In the genomic region with DNA sequence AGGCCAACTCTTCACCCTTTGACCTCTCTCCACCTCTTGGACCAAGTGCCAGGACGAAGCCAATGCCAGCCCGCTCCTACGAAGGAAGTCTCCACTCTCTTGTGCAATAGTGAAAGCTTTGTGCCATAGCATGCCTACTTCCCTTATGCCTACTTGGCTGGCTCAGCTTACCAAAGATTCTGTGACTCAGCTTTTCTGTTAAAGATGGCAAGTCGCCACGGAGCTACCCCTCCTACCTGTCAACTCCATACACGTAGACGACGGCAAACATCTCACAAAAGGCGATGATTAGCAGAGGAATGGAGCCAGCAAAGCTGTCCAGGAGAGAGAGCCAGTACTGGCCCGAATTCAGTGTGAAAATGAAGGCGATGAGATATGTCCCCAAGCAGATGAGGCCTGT, we compare ENCODE assay signal across 11 mouse cellular contexts. TPM values are rescaled to one million over a fixed set of nuclear protein-coding genes. Genes with fewer than 3 reads are reported as not detected.
DNase-seq lines count a peak whose midpoint lies in the region; ATAC-seq and TF ChIP-seq lines count a peak whose summit lies in the region.
"Had no signal": no experiment of that assay in that cellular context is flagged by ENCODE, and none has a peak within 500 bp of the region (broad histone marks: within the 10 kb centered on the region; RNA-seq: fewer than 3 reads in every experiment).

No protein-coding gene starts in this region.

- DNase-seq in forebrain, embryonic 14.5 days (ENCODE audit: low spot score), result peak; percentile 14
- DNase-seq in lung, postnatal 0 days (ENCODE audit: low spot score), result peak; percentile 19
- DNase-seq in lung, postnatal 10 days, result no peak
- peak; percentile 54 for DNase-seq in layer of hippocampus, adult 9-11 months
- DNase-seq in skeletal muscle tissue, adult 2 months (ENCODE audit: low read depth, low spot score), result peak; percentile 25

- no peak for ATAC-seq in forebrain, embryonic 14.5 days
- ATAC-seq in forebrain, embryonic 15.5 days (replicated peaks), result no peak
- ATAC-seq in lung, postnatal 0 days, result no peak
- ATAC-seq in intestine, embryonic 16.5 days, result no peak
- no peak for ATAC-seq in forebrain, embryonic 12.5 days (ENCODE audit: low FRiP score)

- whole genome bisulfite sequencing in forebrain, embryonic 14.5 days, result 77% methylated on average over 11 of the region's 11 CpGs
- WGBS in forebrain, embryonic 15.5 days, result 79% methylated on average over 11 of the region's 11 CpGs
- 78% methylated on average over 11 of the region's 11 CpGs for WGBS in lung, postnatal 0 days
- WGBS in intestine, embryonic 16.5 days, result 86% methylated on average over 11 of the region's 11 CpGs
- WGBS in forebrain, embryonic 12.5 days, result 89% methylated on average over 11 of the region's 11 CpGs

- no peaks in the 10 kb centered on the region for H3K27me3 ChIP-seq in forebrain, embryonic 14.5 days (replicated peaks; ENCODE audit: control insufficient read depth, insufficient read depth, low read length)
- no peaks in the 10 kb centered on the region for H3K27me3 ChIP-seq in forebrain, embryonic 15.5 days
- H3K27me3 ChIP-seq in lung, postnatal 0 days (replicated peaks; ENCODE audit: insufficient read depth, low read length), result no peaks in the 10 kb centered on the region
- H3K27me3 ChIP-seq in intestine, embryonic 16.5 days (replicated peaks; ENCODE audit: control insufficient read depth, insufficient read depth, low read length), result no peaks in the 10 kb centered on the region
- no peaks in the 10 kb centered on the region for H3K27me3 ChIP-seq in forebrain, embryonic 12.5 days
- H3K27me3 ChIP-seq: limb, embryonic 15.5 days; neural tube, embryonic 12.5 days had no signal

- H3K4me3 ChIP-seq in forebrain, embryonic 14.5 days (ENCODE audit: low read depth, low read length), result no peak overlapping the region
- H3K4me3 ChIP-seq in forebrain, embryonic 15.5 days, result no peak overlapping the region
- no peak overlapping the region for H3K4me3 ChIP-seq in lung, postnatal 0 days (ENCODE audit: low read depth, low read length)
- no peak overlapping the region for H3K4me3 ChIP-seq in intestine, embryonic 16.5 days (ENCODE audit: low read length)
- H3K4me3 ChIP-seq in forebrain, embryonic 12.5 days (replicated peaks), result no peak overlapping the region
- H3K4me3 ChIP-seq: limb, embryonic 15.5 days; neural tube, embryonic 12.5 days had no signal

- no peaks in the 10 kb centered on the region for H3K36me3 ChIP-seq in forebrain, embryonic 14.5 days (ENCODE audit: control insufficient read depth, insufficient read depth, low read length)
- H3K36me3 ChIP-seq in forebrain, embryonic 15.5 days, result no peaks in the 10 kb centered on the region
- no peaks in the 10 kb centered on the region for H3K36me3 ChIP-seq in lung, postnatal 0 days (ENCODE audit: insufficient read depth, low read length)
- H3K36me3 ChIP-seq in intestine, embryonic 16.5 days (ENCODE audit: control insufficient read depth, insufficient read depth, low read length), result no peaks in the 10 kb centered on the region
- H3K36me3 ChIP-seq in forebrain, embryonic 12.5 days (replicated peaks), result no peaks in the 10 kb centered on the region
- H3K36me3 ChIP-seq: limb, embryonic 15.5 days; neural tube, embryonic 12.5 days had no signal

- no peaks in the 10 kb centered on the region for H3K9me3 ChIP-seq in forebrain, embryonic 14.5 days (replicated peaks; ENCODE audit: control insufficient read depth, low read length)
- H3K9me3 ChIP-seq in forebrain, embryonic 15.5 days, result no peaks in the 10 kb centered on the region
- no peaks in the 10 kb centered on the region for H3K9me3 ChIP-seq in lung, postnatal 0 days (ENCODE audit: low read length)
- no peaks in the 10 kb centered on the region for H3K9me3 ChIP-seq in intestine, embryonic 16.5 days (ENCODE audit: control insufficient read depth, low read length)
- no peaks in the 10 kb centered on the region for H3K9me3 ChIP-seq in forebrain, embryonic 12.5 days
- H3K9me3 ChIP-seq: limb, embryonic 15.5 days; neural tube, embryonic 12.5 days had no signal

- H3K9ac ChIP-seq in forebrain, embryonic 14.5 days (ENCODE audit: low read length), result no peak overlapping the region
- no peak overlapping the region for H3K9ac ChIP-seq in forebrain, embryonic 15.5 days (replicated peaks)
- no peak overlapping the region for H3K9ac ChIP-seq in lung, postnatal 0 days (replicated peaks; ENCODE audit: low read depth)
- no peak overlapping the region for H3K9ac ChIP-seq in intestine, embryonic 16.5 days (ENCODE audit: low read depth, low read length)
- no peak overlapping the region for H3K9ac ChIP-seq in forebrain, embryonic 12.5 days
- H3K9ac ChIP-seq: hindbrain, embryonic 14.5 days; limb, embryonic 15.5 days; neural tube, embryonic 12.5 days had no signal

- no peak for TF ChIP-seq EP300 in lung, postnatal 0 days (IDR thresholded peaks at IDR 0.05)

- TF ChIP-seq CTCF in lung, postnatal 0 days (IDR thresholded peaks at IDR 0.05), result no peak

- H3K4me2 ChIP-seq in forebrain, embryonic 14.5 days (ENCODE audit: low read length), result no peak overlapping the region
- no peak overlapping the region for H3K4me2 ChIP-seq in forebrain, embryonic 15.5 days (replicated peaks)
- H3K4me2 ChIP-seq in lung, postnatal 0 days (replicated peaks; ENCODE audit: low read depth, low read length), result no peak overlapping the region
- H3K4me2 ChIP-seq in intestine, embryonic 16.5 days (ENCODE audit: low read depth, low read length), result no peak overlapping the region
- H3K4me2 ChIP-seq in forebrain, embryonic 12.5 days, result no peak overlapping the region
- H3K4me2 ChIP-seq: hindbrain, embryonic 14.5 days; limb, embryonic 15.5 days; neural tube, embryonic 12.5 days had no signal

- H3K4me1 ChIP-seq in forebrain, embryonic 14.5 days (ENCODE audit: control insufficient read depth, insufficient read depth, low read length), result no peaks in the 10 kb centered on the region
- no peaks in the 10 kb centered on the region for H3K4me1 ChIP-seq in forebrain, embryonic 15.5 days
- H3K4me1 ChIP-seq in lung, postnatal 0 days (ENCODE audit: insufficient read depth, low read depth, low read length), result no peaks in the 10 kb centered on the region
- H3K4me1 ChIP-seq in intestine, embryonic 16.5 days (ENCODE audit: control insufficient read depth, insufficient read depth, low read length), result peaks cover 7% of the 10 kb centered on the region; the same call in 1 of the 2 replicates
- H3K4me1 ChIP-seq in forebrain, embryonic 12.5 days, result no peaks in the 10 kb centered on the region
- H3K4me1 ChIP-seq: limb, embryonic 15.5 days; neural tube, embryonic 12.5 days had no signal

- H3K27ac ChIP-seq in forebrain, embryonic 14.5 days (ENCODE audit: low read depth, low read length), result no peak overlapping the region
- H3K27ac ChIP-seq in forebrain, embryonic 15.5 days (replicated peaks), result no peak overlapping the region
- no peak overlapping the region for H3K27ac ChIP-seq in lung, postnatal 0 days (ENCODE audit: low read length)
- H3K27ac ChIP-seq in intestine, embryonic 16.5 days (ENCODE audit: low read length), result no peak overlapping the region
- H3K27ac ChIP-seq in forebrain, embryonic 12.5 days, result no peak overlapping the region
- H3K27ac ChIP-seq: hindbrain, embryonic 14.5 days; limb, embryonic 15.5 days; neural tube, embryonic 12.5 days had no signal

RNA-seq across cellular contexts. Expression of gene Slc6a18, which starts 5.9 kb away (rescaled TPM):
- not detected in 2 replicates for polyA plus RNA-seq in forebrain, embryonic 14.5 days (2014; fragmentation: Nextera tagmentation; extraction: Ambion mirVana)
- not detected in 2 replicates for polyA plus RNA-seq in forebrain, embryonic 15.5 days (2015; fragmentation: Nextera tagmentation; extraction: Ambion mirVana)
- polyA plus RNA-seq in lung, postnatal 0 days (2015; fragmentation: Nextera tagmentation; extraction: Ambion mirVana), result not detected in 2 replicates
- polyA plus RNA-seq in intestine, embryonic 16.5 days (2015; fragmentation: Nextera tagmentation; extraction: Ambion mirVana), result not detected in 2 replicates
- not detected in 2 replicates for polyA plus RNA-seq in forebrain, embryonic 12.5 days (2016; fragmentation: Nextera tagmentation; extraction: Ambion mirVana)
- polyA plus RNA-seq: hindbrain, embryonic 14.5 days; neural tube, embryonic 12.5 days had no signal

RNA-seq across cellular contexts. Expression of gene Slc6a19, which starts 21.0 kb away (rescaled TPM):
- 0.28 and 0.41 TPM in 2 replicates for polyA plus RNA-seq in forebrain, embryonic 14.5 days (2014; fragmentation: Nextera tagmentation; extraction: Ambion mirVana)
- 0.06 TPM in 1 of 2 replicates, not detected in the other for polyA plus RNA-seq in forebrain, embryonic 15.5 days (2015; fragmentation: Nextera tagmentation; extraction: Ambion mirVana)
- polyA plus RNA-seq in lung, postnatal 0 days (2015; fragmentation: Nextera tagmentation; extraction: Ambion mirVana), result not detected in 2 replicates
- 24.9 and 40.5 TPM in 2 replicates for polyA plus RNA-seq in intestine, embryonic 16.5 days (2015; fragmentation: Nextera tagmentation; extraction: Ambion mirVana)
- polyA plus RNA-seq in forebrain, embryonic 12.5 days (2016; fragmentation: Nextera tagmentation; extraction: Ambion mirVana), result 0.06 and 0.22 TPM in 2 replicates

RNA-seq across cellular contexts. Expression of gene Slc12a7, which starts 49.2 kb away (rescaled TPM):
- polyA plus RNA-seq in forebrain, embryonic 14.5 days (2014; fragmentation: Nextera tagmentation; extraction: Ambion mirVana), result 14.5 and 16.6 TPM in 2 replicates
- polyA plus RNA-seq in forebrain, embryonic 15.5 days (2015; fragmentation: Nextera tagmentation; extraction: Ambion mirVana), result 16.3 and 18.4 TPM in 2 replicates
- 10.4 and 10.5 TPM in 2 replicates for polyA plus RNA-seq in lung, postnatal 0 days (2015; fragmentation: Nextera tagmentation; extraction: Ambion mirVana)
- 28.7 and 31.7 TPM in 2 replicates for polyA plus RNA-seq in intestine, embryonic 16.5 days (2015; fragmentation: Nextera tagmentation; extraction: Ambion mirVana)
- 40.6 and 48.9 TPM in 2 replicates for polyA plus RNA-seq in forebrain, embryonic 12.5 days (2016; fragmentation: Nextera tagmentation; extraction: Ambion mirVana)

RNA-seq across cellular contexts. Expression of gene Tert, which starts 57.0 kb away (rescaled TPM):
- polyA plus RNA-seq in forebrain, embryonic 14.5 days (2014; fragmentation: Nextera tagmentation; extraction: Ambion mirVana), result 1.8 and 3.1 TPM in 2 replicates
- 6.4 and 7.3 TPM in 2 replicates for polyA plus RNA-seq in forebrain, embryonic 15.5 days (2015; fragmentation: Nextera tagmentation; extraction: Ambion mirVana)
- 0.43 and 0.94 TPM in 2 replicates for polyA plus RNA-seq in lung, postnatal 0 days (2015; fragmentation: Nextera tagmentation; extraction: Ambion mirVana)
- 8.0 and 9.8 TPM in 2 replicates for polyA plus RNA-seq in intestine, embryonic 16.5 days (2015; fragmentation: Nextera tagmentation; extraction: Ambion mirVana)
- polyA plus RNA-seq in forebrain, embryonic 12.5 days (2016; fragmentation: Nextera tagmentation; extraction: Ambion mirVana), result 6.9 and 8.0 TPM in 2 replicates

Comparison
In these comparisons a context has a peak if more than half of its experiments do, and no peak if none do; other contexts are left out.
1. RNA of gene Slc6a19, which starts 21.0 kb away (polyA plus RNA-seq): 24.9 to 40.5 TPM in intestine, embryonic 16.5 days; 0.28 to 0.41 TPM in forebrain, embryonic 14.5 days, 0.06 to 0.22 TPM in forebrain, embryonic 12.5 days, not detected in lung, postnatal 0 days and 0.06 TPM in forebrain, embryonic 15.5 days; every median in the first group is over 10 times any median in the second.